Mouse (Mus musculus) hindbrain, embryonic 12.5 days (tissue): ENCODE measurements around the gene 2010111I01Rik. TPM values are rescaled to one million over a fixed set of nuclear protein-coding genes. Genes with fewer than 3 reads are reported as not detected.
A peak's percentile ranks its signal among the peaks of the same experiment; 100 is the strongest.
"Not testable (repeated sequence)": the region's sequence is repeated elsewhere in the genome, so short reads cannot be mapped to it uniquely, and the experiment has no call there.

ENCODE experiments used
- ATAC-seq: fragments of 200-750 bp; cut with Nextera tagmentation; 2 replicates; pipeline ENCODE4 v1.8.0; 2017; ENCODE audit warnings: moderate TSS enrichment; ENCODE audit not compliant: low FRiP score
- H3K27ac ChIP-seq: fragments of 300-500 bp; sonication (generic); 2 replicates; pipeline ENCODE4 v1.5.1; 2016; ENCODE audit warnings: mild to moderate bottlenecking
- H3K27me3 ChIP-seq: fragments of 300-500 bp; sonication (generic); 2 replicates; pipeline ENCODE4 v1.6.1; 2016; ENCODE audit warnings: mild to moderate bottlenecking
- H3K36me3 ChIP-seq: fragments of 300-500 bp; sonication (generic); 2 replicates; pipeline ENCODE4 v1.6.1; 2016; ENCODE audit warnings: mild to moderate bottlenecking
- H3K4me1 ChIP-seq: fragments of 300-500 bp; sonication (generic); 2 replicates; pipeline ENCODE4 v1.6.1; 2016
- H3K4me2 ChIP-seq: fragments of 300-500 bp; sonication (generic); replicated peaks from 2 replicates; pipeline ENCODE4 v1.6.1; 2016; ENCODE audit warnings: mild to moderate bottlenecking
- H3K4me3 ChIP-seq: fragments of 300-500 bp; sonication (generic); 2 replicates; pipeline ENCODE4 v1.5.1; 2016; ENCODE audit warnings: mild to moderate bottlenecking
- H3K9ac ChIP-seq: fragments of 300-500 bp; sonication (generic); 2 replicates; pipeline ENCODE4 v1.6.1; 2016; ENCODE audit warnings: mild to moderate bottlenecking, moderate library complexity
- H3K9me3 ChIP-seq: fragments of 300-500 bp; sonication (generic); replicated peaks from 2 replicates; pipeline ENCODE4 v1.6.1; 2016; ENCODE audit warnings: mild to moderate bottlenecking
- WGBS: fragments of 180-500 bp; shearing (Covaris S2); methylation state at CpG from one replicate; pipeline ENCODE4 v1.1.7; 2016; 5-methylcytosine and 5-hydroxymethylcytosine counted together
- polyA plus RNA-seq: library from polyadenylated mRNA; unstranded; fragments of >200 nt; fragmentation: Nextera tagmentation; extraction: Ambion mirVana; gene quantifications from 2 replicates; pipeline ENCODE4 v1.2.1, GENCODE M21; 2016

2010111I01Rik gene
- polyA plus RNA-seq, 1 experiment from 2014 or later = 47.6 TPM

DNA sequence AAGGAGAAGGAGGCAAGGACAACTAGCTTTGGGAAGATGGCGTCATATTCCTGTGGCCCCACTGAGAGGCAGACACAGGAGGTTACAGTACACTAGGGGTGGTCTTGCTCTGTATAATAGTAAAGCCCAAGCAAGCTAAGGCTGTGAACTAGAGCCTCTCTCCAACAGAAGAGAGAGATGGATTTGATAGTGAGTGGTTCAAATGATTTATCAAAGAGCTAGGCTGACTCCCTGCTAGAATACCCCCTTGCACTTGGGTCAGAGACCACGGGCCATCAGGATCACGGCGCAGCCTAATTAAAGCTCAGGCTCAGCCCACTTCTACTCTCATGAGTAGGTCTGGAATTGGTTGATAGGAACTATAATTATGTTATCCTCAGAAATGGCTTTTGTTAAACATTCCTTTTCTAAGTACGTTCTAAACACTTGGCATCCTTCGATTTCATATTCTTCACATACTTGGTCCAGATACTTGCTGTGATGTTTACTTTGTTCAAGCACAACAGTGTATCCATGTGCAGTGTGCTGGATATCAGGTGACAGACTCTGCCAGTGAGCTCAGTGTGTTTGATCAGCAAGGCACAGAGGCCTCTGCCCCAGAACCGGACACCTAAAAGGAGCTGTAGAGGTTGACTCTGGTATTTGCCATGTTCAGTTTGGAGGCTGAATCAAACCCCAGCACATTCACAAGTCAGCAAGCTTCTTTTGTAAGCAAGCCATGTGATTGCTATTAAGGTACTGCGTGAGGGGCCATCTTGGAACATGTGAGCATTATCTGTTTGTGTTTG lies 261.3 kb downstream of the 2010111I01Rik start:
- Histone ChIP-seq H3K9me3 (no peaks in the 10 kb centered on the region), H3K4me1 (peaks cover 3% of the 10 kb centered on the region), H3K36me3 (no peaks in the 10 kb centered on the region), H3K4me3 (no peak overlapping the region), H3K27ac (no peak overlapping the region), H3K27me3 (no peaks in the 10 kb centered on the region), H3K9ac (no peak overlapping the region), H3K4me2 (no peak overlapping the region)
- 78% methylated on average over 8 of the region's 8 CpGs for WGBS
- no peak for ATAC-seq

DNA sequence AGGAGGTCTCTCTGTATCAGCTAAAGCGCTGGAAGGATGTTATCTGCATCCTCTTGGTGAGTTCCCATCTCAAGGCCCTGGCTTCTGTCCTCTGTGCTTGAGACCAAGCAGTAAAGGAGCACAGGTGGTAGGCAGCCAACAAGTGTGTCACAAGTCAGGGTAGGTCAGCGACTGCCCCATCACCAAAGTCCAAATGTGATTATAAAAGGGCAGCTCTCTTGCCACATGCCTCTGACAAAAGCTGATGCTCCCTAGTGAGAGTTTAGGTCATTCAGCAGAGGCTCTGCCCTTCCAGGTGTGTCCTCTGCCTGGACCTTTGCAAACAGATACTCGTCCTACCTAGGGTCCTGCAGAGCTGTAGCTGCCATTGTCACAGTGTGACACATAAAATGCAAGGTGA lies 263.1 kb downstream of the 2010111I01Rik start:
- 80% methylated on average over 3 of the region's 3 CpGs for WGBS

DNA sequence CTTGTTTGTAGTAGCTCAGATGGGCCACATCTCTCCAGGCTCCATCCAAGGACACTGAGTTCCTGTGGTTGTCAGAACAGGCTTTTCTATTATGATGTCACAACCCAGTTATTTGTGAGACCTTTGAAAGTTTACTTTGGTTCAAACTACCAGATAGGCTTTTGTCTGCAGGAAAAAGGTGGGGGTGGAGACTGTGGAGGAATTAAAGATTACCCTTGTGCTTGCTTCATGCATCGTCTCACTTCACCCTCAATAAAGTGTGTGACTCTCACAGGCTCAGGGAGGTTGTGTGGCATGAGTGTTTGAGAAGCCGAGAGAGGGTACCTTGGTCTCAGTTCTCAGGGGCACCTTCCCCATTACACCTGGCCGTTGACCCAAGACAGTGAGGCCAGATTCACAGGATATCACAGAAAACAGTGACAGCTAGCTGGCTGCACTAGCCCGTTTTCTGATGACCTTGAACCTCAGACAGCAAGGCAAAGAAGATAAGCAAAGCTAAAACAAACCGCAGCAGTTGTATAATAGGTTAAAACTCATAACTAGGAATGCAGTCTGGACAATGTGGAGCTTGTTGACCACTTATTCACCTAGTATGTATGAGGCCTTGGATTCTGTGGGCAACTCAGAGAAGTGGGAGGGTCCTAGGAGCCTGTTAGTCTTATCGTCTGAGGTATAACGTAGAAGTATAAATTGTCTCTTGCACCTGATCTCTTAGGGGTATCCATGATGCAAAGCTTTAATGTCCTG lies 266.4 kb downstream of the 2010111I01Rik start:
- H3K9ac ChIP-seq = no peak overlapping the region
- no peak overlapping the region for H3K4me2 ChIP-seq
- ATAC-seq = no peak
- H3K4me3 ChIP-seq = no peak overlapping the region
- 0 out of 2 replicates have a peak overlapping the region, but pooled peaks have one; percentile 18 for H3K27ac ChIP-seq
- H3K27me3 ChIP-seq = no peaks in the 10 kb centered on the region
- H3K4me1 ChIP-seq = peaks cover 11% of the 10 kb centered on the region
- H3K36me3 ChIP-seq = no peaks in the 10 kb centered on the region
- no peaks in the 10 kb centered on the region for H3K9me3 ChIP-seq
- WGBS = 82% methylated on average over 7 of the region's 7 CpGs

More for the DNA sequence above, 263.1 kb downstream of the 2010111I01Rik start:
- H3K36me3 ChIP-seq = no peaks in the 10 kb centered on the region
- H3K4me3 ChIP-seq = no peak overlapping the region
- ATAC-seq = no peak
- H3K4me2 ChIP-seq = no peak overlapping the region
- peaks cover 11% of the 10 kb centered on the region for H3K4me1 ChIP-seq
- H3K9ac ChIP-seq = no peak overlapping the region
- no peak overlapping the region for H3K27ac ChIP-seq
- no peaks in the 10 kb centered on the region for H3K27me3 ChIP-seq
- H3K9me3 ChIP-seq = no peaks in the 10 kb centered on the region

DNA sequence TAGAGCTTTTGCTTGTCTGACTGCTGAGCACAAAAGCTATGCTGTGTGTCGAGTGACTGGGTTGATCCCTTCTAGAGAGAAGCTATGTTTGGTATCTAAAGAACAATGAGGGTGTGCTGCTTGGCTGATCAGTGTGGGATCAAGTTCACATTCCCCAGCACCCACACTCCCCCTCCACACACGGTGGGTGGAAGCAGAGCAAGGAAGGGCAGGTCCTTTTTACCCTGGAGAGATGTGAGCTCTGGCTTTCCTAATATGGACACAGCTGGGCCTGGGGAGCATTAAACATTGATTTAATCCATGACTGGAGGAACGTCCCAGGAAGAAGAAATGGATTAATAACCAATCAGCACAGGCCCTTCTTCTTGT lies 267.0 kb downstream of the 2010111I01Rik start:
- no peaks in the 10 kb centered on the region for H3K36me3 ChIP-seq
- no peaks in the 10 kb centered on the region for H3K9me3 ChIP-seq
- 21% methylated on average over 3 of the region's 3 CpGs for WGBS
- H3K4me1 ChIP-seq = peaks cover 11% of the 10 kb centered on the region
- 0 out of 2 replicates have a peak, but pooled peaks have one; percentile 19 for ATAC-seq
- H3K27ac ChIP-seq = 0 out of 2 replicates have a peak overlapping the region, but pooled peaks have one; percentile 18
- no peak overlapping the region for H3K4me3 ChIP-seq
- no peaks in the 10 kb centered on the region for H3K27me3 ChIP-seq
- H3K4me2 ChIP-seq = no peak overlapping the region
- no peak overlapping the region for H3K9ac ChIP-seq

DNA sequence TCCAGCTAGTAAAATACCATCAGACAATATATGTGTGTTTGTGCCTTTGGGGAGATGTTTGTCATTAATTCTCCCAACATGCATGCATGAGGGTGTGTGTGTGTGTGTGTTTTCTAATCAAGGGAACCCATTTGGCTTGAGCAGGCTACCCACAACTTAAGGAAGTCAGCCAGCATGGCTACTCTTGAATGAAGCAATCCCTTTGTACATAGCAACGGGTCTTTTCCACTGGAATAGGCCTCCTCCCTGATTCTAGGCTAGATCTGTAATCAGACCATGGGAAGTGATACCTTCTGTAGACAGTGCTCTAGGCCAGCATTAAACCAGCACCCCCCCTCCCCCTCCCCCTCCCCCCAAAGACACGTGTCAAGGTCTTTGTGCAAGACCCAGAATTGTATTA lies 267.9 kb downstream of the 2010111I01Rik start:
- Histone ChIP-seq H3K9ac (no peak overlapping the region), H3K4me2 (no peak overlapping the region), H3K27ac (no peak overlapping the region), H3K4me1 (peaks cover 11% of the 10 kb centered on the region), H3K4me3 (no peak overlapping the region), H3K27me3 (no peaks in the 10 kb centered on the region), H3K9me3 (no peaks in the 10 kb centered on the region), H3K36me3 (no peaks in the 10 kb centered on the region)
- ATAC-seq = no peak
- 54% methylated on average over 2 of the region's 2 CpGs for WGBS

DNA sequence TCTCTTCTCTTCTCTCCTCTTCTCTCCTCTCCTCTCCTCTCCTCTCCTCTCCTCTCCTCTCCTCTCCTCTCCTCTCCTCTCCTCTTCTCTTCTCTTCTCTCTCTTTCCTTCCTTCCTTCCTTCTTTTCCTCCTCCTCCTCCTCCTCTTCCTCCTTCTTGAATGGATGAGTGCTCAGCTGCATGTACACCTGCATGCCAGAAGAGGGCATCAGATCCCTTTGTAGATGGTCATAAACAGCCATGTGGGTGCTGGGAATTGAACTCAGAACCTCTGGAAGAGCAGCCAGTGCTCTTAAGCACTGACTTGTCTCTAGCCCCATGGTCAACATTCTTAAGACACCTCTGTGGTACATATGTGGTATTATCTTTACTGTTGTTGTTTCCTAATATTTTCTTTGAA lies 269.8 kb downstream of the 2010111I01Rik start:
- not testable (repeated sequence) for H3K27me3 ChIP-seq, H3K9me3 ChIP-seq, H3K27ac ChIP-seq, H3K9ac ChIP-seq, H3K36me3 ChIP-seq, H3K4me2 ChIP-seq, ATAC-seq, H3K4me3 ChIP-seq
- peaks cover 13% of the 10 kb centered on the region for H3K4me1 ChIP-seq

DNA sequence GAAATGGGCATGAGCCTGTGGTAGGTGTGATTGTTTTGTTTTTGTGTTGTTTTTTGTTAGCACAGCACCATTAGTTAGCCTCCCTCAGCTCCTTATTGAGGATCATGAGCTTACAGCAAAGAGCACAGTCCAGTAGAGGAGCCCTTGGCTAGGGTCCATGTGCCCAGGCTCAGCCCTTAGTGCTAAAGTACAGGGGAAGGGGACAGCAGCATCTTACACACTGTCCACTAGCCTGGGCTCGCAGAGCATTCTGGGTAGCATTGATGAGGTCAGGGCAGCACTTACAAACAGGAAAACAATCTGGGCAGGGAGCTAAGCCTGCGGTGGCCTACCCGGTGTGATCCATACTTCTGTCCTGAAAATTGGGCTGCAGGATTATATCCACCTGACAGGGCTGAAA lies 270.9 kb downstream of the 2010111I01Rik start:
- Histone ChIP-seq H3K27me3 (no peaks in the 10 kb centered on the region), H3K9ac (no peak overlapping the region), H3K27ac (no peak overlapping the region), H3K4me3 (no peak overlapping the region), H3K36me3 (no peaks in the 10 kb centered on the region), H3K4me2 (no peak overlapping the region), H3K9me3 (no peaks in the 10 kb centered on the region), H3K4me1 (peaks cover 17% of the 10 kb centered on the region)
- WGBS = 83% methylated on average over 3 of the region's 3 CpGs
- no peak for ATAC-seq

DNA sequence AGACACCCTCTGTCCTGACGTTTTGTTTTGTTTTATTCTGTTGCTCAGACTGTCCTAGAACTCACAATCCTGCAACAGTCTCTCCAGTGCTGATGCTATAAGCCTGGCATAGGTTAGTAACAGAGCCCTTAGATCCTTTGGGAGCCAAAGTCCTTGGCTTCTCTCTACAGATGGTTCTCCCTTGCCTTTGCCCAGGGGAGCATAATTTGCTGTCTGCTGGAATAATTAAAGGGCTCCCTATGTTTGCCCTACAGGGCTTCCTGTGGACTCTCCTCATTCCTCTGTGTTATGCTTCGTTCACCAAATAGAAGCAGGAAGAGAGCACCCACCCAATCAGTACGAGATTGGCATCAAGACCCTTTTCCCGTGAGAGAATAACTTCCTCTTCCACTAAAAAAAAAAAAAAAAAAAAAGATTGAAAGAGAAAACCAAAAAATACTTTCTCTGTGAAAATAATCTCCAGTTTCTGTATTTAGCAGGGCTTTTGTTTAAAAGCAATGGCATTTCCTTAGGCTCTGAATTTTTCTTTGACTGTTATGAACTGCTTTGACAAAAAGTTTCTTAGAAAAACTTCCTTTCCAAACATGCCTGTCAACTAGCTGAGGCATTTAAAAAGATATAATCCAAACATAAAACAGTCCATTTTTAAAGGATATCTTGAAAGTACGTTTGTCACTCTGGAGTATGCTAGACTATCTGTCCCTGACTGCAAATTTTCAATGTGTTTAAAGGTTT lies 271.6 kb downstream of the 2010111I01Rik start:
- H3K27me3 ChIP-seq = peaks cover 2% of the 10 kb centered on the region; the same call in 1 of the 2 replicates
- no peak overlapping the region for H3K27ac ChIP-seq
- H3K4me3 ChIP-seq = no peak overlapping the region
- ATAC-seq = no peak
- no peaks in the 10 kb centered on the region for H3K36me3 ChIP-seq
- H3K4me2 ChIP-seq = no peak overlapping the region
- no peaks in the 10 kb centered on the region for H3K9me3 ChIP-seq
- H3K9ac ChIP-seq = no peak overlapping the region
- peaks cover 16% of the 10 kb centered on the region for H3K4me1 ChIP-seq
- WGBS = 64% methylated on average over 5 of the region's 5 CpGs

DNA sequence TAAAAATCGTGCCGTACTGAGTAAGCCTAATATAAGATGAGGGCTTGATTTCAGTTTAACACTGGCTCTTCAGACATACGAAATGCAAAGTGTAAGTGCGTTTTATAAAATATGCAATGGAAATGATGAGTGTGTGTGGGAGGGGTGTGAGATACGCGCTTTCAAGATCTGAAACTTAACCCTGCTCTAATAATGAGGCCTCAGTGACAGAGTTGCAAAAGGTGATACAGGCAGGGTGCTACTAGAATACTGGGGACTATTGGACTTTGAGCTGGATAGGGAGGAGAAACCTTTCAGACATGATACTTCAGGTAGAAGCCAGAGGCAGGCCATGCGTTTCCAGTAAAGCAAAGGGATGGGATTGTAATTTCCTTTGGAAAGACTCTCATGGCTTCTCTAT lies 273.4 kb downstream of the 2010111I01Rik start:
- Histone ChIP-seq H3K9me3 (no peaks in the 10 kb centered on the region), H3K9ac (no peak overlapping the region), H3K27me3 (peaks cover 2% of the 10 kb centered on the region; the same call in 1 of the 2 replicates), H3K36me3 (0 out of 2 replicates have a peak, but pooled peaks cover 2% of the 10 kb centered on the region), H3K4me1 (peaks cover 20% of the 10 kb centered on the region), H3K27ac (no peak overlapping the region), H3K4me3 (no peak overlapping the region), H3K4me2 (no peak overlapping the region)
- ATAC-seq = no peak
- WGBS = 91% methylated on average over 7 of the region's 7 CpGs

DNA sequence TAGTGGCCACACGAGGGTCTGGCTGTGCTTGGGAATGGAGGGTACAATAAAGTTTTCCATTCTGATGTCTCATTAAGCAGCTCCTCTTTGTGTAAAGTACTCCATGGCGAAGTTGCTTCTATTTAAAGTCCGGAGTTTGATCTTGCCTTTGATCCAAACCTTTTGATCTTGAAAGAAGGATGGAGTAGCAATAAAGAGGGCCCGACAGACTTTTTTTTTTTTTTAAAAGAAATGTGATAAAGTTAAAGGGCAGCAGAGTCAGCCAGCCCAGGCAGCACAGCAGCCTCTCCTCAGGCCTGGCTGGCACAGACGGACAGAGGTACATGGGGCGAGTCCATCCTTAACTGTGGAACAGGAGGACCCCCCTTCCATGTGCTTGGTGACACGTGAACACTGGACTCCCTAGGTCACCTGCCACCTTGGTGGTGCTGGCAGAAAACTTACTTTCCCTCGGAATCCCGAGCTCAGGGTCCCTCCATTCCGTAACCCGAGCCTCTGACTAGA lies 274.7 kb downstream of the 2010111I01Rik start:
- peak; percentile 76 for ATAC-seq
- 5% methylated on average over 11 of the region's 11 CpGs for WGBS
- peak overlapping the region; percentile 70; the same call in 1 of the 2 replicates for H3K27ac ChIP-seq
- H3K9me3 ChIP-seq = no peaks in the 10 kb centered on the region
- peak overlapping the region; percentile 79 for H3K9ac ChIP-seq
- peaks cover 2% of the 10 kb centered on the region; the same call in 1 of the 2 replicates for H3K27me3 ChIP-seq
- H3K4me3 ChIP-seq = peak overlapping the region; percentile 60
- H3K36me3 ChIP-seq = 0 out of 2 replicates have a peak, but pooled peaks cover 2% of the 10 kb centered on the region
- peak overlapping the region; percentile 74 for H3K4me2 ChIP-seq
- peaks cover 21% of the 10 kb centered on the region for H3K4me1 ChIP-seq

DNA sequence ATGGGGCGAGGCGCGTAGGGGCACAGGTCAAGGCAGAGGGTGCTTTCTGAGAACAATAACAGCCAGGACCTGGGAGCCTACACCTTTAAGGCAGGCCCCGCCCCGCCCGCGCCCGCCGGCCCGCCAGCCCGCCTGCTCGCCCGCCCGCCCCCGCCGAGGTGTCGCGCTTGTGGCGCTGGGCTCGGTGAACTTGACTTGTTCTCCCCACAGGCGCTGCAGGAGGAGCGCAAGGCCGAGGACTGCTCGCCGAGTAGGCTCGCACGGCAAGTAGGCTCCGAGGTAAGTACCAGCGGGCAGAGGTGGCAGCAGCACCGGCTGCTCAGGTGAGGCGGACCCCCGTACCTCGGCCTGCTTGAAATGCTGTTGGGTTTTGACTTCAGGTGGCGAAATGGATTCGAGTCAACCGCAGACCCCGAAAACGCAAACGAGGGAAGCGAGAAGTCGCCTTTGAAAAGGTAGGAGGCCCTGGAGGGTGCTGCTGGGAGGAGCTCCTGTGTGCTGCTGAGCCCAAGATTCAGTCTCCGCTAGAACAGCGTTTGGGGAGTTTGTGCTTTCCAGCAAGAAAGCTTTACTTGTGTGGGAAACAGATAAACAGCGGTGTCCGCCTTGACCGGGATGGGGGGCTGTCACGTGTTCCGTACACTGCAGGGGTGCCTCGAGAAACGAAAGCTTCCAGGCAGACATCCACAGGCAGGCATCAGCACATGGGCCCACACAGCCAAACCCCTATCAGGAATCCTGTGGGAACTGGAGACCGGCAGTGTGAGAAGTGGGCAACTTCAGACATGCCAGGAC lies 275.4 kb downstream of the 2010111I01Rik start:
- WGBS = under 1% methylated on average over 51 of the region's 51 CpGs
- H3K4me1 ChIP-seq = peaks cover 26% of the 10 kb centered on the region

More for the DNA sequence above, 275.4 kb downstream of the 2010111I01Rik start:
- Histone ChIP-seq H3K27ac (peak overlapping the region; percentile 70), H3K9me3 (no peaks in the 10 kb centered on the region), H3K4me3 (peak overlapping the region; percentile 60), H3K27me3 (peaks cover 2% of the 10 kb centered on the region; the same call in 1 of the 2 replicates), H3K4me2 (peak overlapping the region; percentile 74), H3K36me3 (0 out of 2 replicates have a peak, but pooled peaks cover 2% of the 10 kb centered on the region), H3K9ac (peak overlapping the region; percentile 79)
- peak; percentile 88 for ATAC-seq
